Mouse (Mus musculus) kidney, adult 2 months (tissue): ENCODE data around the gene Cd82.

Source experiments
- CTCF ChIP-seq: fragments of 200-500 bp; conservative IDR thresholded peaks from 2 replicates; pipeline ENCODE4 v1.5.1; 2011; ENCODE audit warnings: low read depth, mild to moderate bottlenecking, control low read depth, low read length, moderate library complexity, mixed read lengths; ENCODE audit not compliant: insufficient read depth, insufficient read length
- POLR2A ChIP-seq: fragments of 200-500 bp; IDR thresholded peaks from one replicate; pipeline ENCODE4 v1.6.1; 2011; ENCODE audit warnings: low read depth, low read length, control low read depth

DNA sequence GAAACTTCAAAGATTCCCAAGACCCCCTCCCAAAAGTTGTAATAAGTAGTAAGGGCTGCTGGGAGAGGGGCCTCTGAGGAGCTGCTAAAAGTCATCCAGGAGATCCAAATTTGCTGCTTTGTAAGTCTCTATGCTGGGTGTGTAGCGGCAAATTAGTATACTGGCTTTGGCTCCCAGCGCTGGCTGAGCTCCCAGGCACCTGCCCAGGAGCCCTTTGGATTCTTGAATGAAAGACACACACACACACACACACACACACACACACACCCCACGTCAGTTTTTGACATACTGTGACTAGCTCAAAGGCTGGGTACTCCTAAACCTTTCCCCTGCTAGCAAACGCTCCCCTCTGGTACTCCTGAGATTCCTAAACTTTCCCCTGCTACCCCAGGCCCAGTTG lies 76.0 kb downstream of the Cd82 start:
- TF ChIP-seq CTCF (no peak), POLR2A (no peak)
